Mouse (Mus musculus): Measurements from ENCODE around the gene Phlda1. TPM values are rescaled to one million over a fixed set of nuclear protein-coding genes. Genes with fewer than 3 reads are reported as not detected.
A peak's percentile ranks its signal among the peaks of the same experiment; 100 is the strongest.

The Phlda1 gene
- polyA plus RNA-seq, 3 experiments from 2014 or later, result 6.4 to 8.0 (median 6.8) TPM

- no peak for ATAC-seq
Observed at GRCm38 (mm10) chr10:111505406-111505805, 680 bp upstream of the Phlda1 start.

- ATAC-seq, result peak; percentile 1
Observed at GRCm38 (mm10) chr10:111506926-111507459, 907 bp downstream of the Phlda1 start.

GRCm38 (mm10) chr10:111507460-111508211 is 1.6 kb downstream of the Phlda1 start:
- peak; percentile 27 for ATAC-seq

GRCm38 (mm10) chr10:111508324-111509080 is 2.4 kb downstream of the Phlda1 start:
- no peak for ATAC-seq

- ATAC-seq, result no peak
Observed at GRCm38 (mm10) chr10:111509103-111509784, 3.2 kb downstream of the Phlda1 start.

GRCm38 (mm10) chr10:111509981-111510380 is 3.9 kb downstream of the Phlda1 start:
- no peak for ATAC-seq

- no peak for ATAC-seq
Observed at GRCm38 (mm10) chr10:111510798-111511197, 4.7 kb downstream of the Phlda1 start.

GRCm38 (mm10) chr10:111512036-111512568 is 6.0 kb downstream of the Phlda1 start:
- ATAC-seq, result no peak

- ATAC-seq, result no peak
Observed at GRCm38 (mm10) chr10:111514282-111514885, 8.3 kb downstream of the Phlda1 start.

- ATAC-seq, result no peak
Observed at GRCm38 (mm10) chr10:111515071-111516010, 9.3 kb downstream of the Phlda1 start.

- peak; percentile 94 for ATAC-seq
Observed at GRCm38 (mm10) chr10:111516172-111516588, 10.1 kb downstream of the Phlda1 start.

GRCm38 (mm10) chr10:111516804-111517436 is 10.8 kb downstream of the Phlda1 start:
- ATAC-seq, result peak; percentile 47

GRCm38 (mm10) chr10:111518350-111518749 is 12.3 kb downstream of the Phlda1 start:
- ATAC-seq, result no peak

GRCm38 (mm10) chr10:111519620-111520370 is 13.7 kb downstream of the Phlda1 start:
- no peak for ATAC-seq

GRCm38 (mm10) chr10:111520621-111521020 is 14.5 kb downstream of the Phlda1 start:
- ATAC-seq, result no peak

- no peak for ATAC-seq
Observed at GRCm38 (mm10) chr10:111521636-111522035, 15.6 kb downstream of the Phlda1 start.

GRCm38 (mm10) chr10:111522230-111522629 is 16.1 kb downstream of the Phlda1 start:
- ATAC-seq, result no peak

GRCm38 (mm10) chr10:111523894-111524293 is 17.8 kb downstream of the Phlda1 start:
- no peak for ATAC-seq

GRCm38 (mm10) chr10:111527057-111527456 is 21.0 kb downstream of the Phlda1 start:
- no peak for ATAC-seq

GRCm38 (mm10) chr10:111527613-111528012 is 21.5 kb downstream of the Phlda1 start:
- no peak for ATAC-seq
